Mouse (Mus musculus) forebrain, embryonic 10.5 days (tissue): ENCODE measurements around the gene Vmn1r159. TPM values are rescaled to one million over a fixed set of nuclear protein-coding genes. Genes with fewer than 3 reads are reported as not detected.
"Not testable (repeated sequence)": the region's sequence is repeated elsewhere in the genome, so short reads cannot be mapped to it uniquely, and the experiment has no call there.

Experiments used
- DNase-seq: peaks from one replicate; pipeline ENCODE4 v3.0.0-alpha.2; 2017; ENCODE audit warnings: low spot score; ENCODE audit errors: extremely low spot score
- H3K27ac ChIP-seq: fragments of 300-500 bp; sonication (generic); 2 replicates; pipeline ENCODE4 v1.5.1; 2016; ENCODE audit warnings: mild to moderate bottlenecking
- H3K27me3 ChIP-seq: fragments of 300-500 bp; sonication (generic); 2 replicates; pipeline ENCODE4 v1.6.1; 2016; ENCODE audit warnings: mild to moderate bottlenecking; ENCODE audit not compliant: poor library complexity, severe bottlenecking
- H3K36me3 ChIP-seq: fragments of 300-500 bp; sonication (generic); replicated peaks from 2 replicates; pipeline ENCODE4 v1.6.1; 2016; ENCODE audit warnings: mild to moderate bottlenecking, moderate library complexity
- H3K4me1 ChIP-seq: fragments of 300-500 bp; sonication (generic); 2 replicates; pipeline ENCODE4 v1.6.1; 2016
- H3K4me3 ChIP-seq: fragments of 300-500 bp; sonication (generic); 2 replicates; pipeline ENCODE4 v1.5.1; 2016; ENCODE audit warnings: mild to moderate bottlenecking, moderate library complexity
- H3K9me3 ChIP-seq: fragments of 300-500 bp; sonication (generic); 2 replicates; pipeline ENCODE4 v1.6.1; 2016; ENCODE audit warnings: mild to moderate bottlenecking, moderate library complexity
- WGBS: fragments of 180-500 bp; shearing (Covaris S2); methylation state at CpG from one replicate; pipeline ENCODE4 v1.1.7; 2016; 5-methylcytosine and 5-hydroxymethylcytosine counted together
- polyA plus RNA-seq: library from polyadenylated mRNA; unstranded; fragments of >200 nt; fragmentation: Nextera tagmentation; extraction: Ambion mirVana; gene quantifications from 2 replicates; pipeline ENCODE4 v1.2.1, GENCODE M21; 2016

The Vmn1r159 gene
- polyA plus RNA-seq = not detected in 2 replicates

DNA sequence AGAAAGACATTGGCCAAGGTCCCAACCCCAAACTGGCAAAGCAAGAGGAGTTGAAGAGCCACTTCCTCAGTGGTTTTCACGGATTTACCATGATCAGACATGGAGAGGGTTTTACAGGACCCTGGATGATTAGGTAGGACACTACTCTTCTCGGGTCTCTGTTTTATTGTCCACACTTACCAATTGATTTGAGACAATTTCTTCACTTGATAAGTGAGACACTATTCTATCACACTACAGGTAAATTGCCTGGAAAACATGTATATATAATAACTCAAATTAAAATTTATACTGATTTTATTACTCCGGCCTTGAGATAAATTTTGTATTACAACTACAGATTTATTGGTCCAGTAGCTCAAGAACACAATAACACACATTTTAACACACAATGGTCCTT, at the start of gene Vmn1r159:
Gene Vmn1r159 (minus strand): TSS at position 101 of the 400 bp plus-strand sequence.
- H3K36me3 ChIP-seq, H3K4me1 ChIP-seq, DNase-seq, H3K27ac ChIP-seq, H3K9me3 ChIP-seq, H3K27me3 ChIP-seq, H3K4me3 ChIP-seq: not testable (repeated sequence)
- WGBS = 73% methylated on average over 3 of the region's 3 CpGs

GRCm38 (mm10) chr7:22870924-22871323, 27.5 kb upstream of the Vmn1r159 start, which contains the start of gene Vmn1r160:
TSS of gene Vmn1r160 (plus strand) at chr7:22871224.
- H3K36me3 ChIP-seq, DNase-seq, H3K27me3 ChIP-seq, H3K4me3 ChIP-seq, H3K4me1 ChIP-seq, H3K27ac ChIP-seq, H3K9me3 ChIP-seq: not testable (repeated sequence)
- 25% methylated on average over 1 of the region's 3 CpGs for WGBS

Other genes starting within 250 kb of the Vmn1r159 start
- not detected in 2 replicates for gene Vmn1r155, start 185.6 kb downstream of the Vmn1r159 start, polyA plus RNA-seq
- gene Gm8693, start 151.3 kb downstream of the Vmn1r159 start, polyA plus RNA-seq = not detected in 2 replicates
- gene Gm4567, start 123.9 kb downstream of the Vmn1r159 start, polyA plus RNA-seq = not detected in 2 replicates
- gene Vmn1r157, start 81.9 kb downstream of the Vmn1r159 start, polyA plus RNA-seq = not detected in 2 replicates
- not detected in 2 replicates for gene Vmn1r158, start 52.8 kb downstream of the Vmn1r159 start, polyA plus RNA-seq
- not detected in 2 replicates for gene Vmn1r160, start 27.6 kb upstream of the Vmn1r159 start, polyA plus RNA-seq
- not detected in 2 replicates for gene Gm4214, start 141.1 kb upstream of the Vmn1r159 start, polyA plus RNA-seq
- gene Gm4216, start 176.3 kb upstream of the Vmn1r159 start, polyA plus RNA-seq = not detected in 2 replicates
- not detected in 2 replicates for gene Vmn1r163, start 211.9 kb upstream of the Vmn1r159 start, polyA plus RNA-seq
- not detected in 2 replicates for gene Gm8720, start 223.9 kb upstream of the Vmn1r159 start, polyA plus RNA-seq